Comparison of ENCODE assay signal across 22 mouse cellular contexts in genomic region chr9:65255906-65256600, GRCm38 (mm10). TPM values are rescaled to one million over a fixed set of nuclear protein-coding genes. Genes with fewer than 3 reads are reported as not detected.
DNase-seq lines count a peak whose midpoint lies in the region; ATAC-seq and TF ChIP-seq lines count a peak whose summit lies in the region.
"Had no signal": no experiment of that assay in that cellular context is flagged by ENCODE, and none has a peak within 500 bp of the region (broad histone marks: within the 10 kb centered on the region; RNA-seq: fewer than 3 reads in every experiment).

No protein-coding gene starts in this region.

- H3K4me2 ChIP-seq in limb, embryonic 15.5 days, result no peak overlapping the region
- H3K4me2 ChIP-seq: hindbrain, embryonic 14.5 days; liver, embryonic 15.5 days; lung, embryonic 15.5 days; midbrain, embryonic 15.5 days had no signal

- TF ChIP-seq CTCF in ES-Bruce4 (IDR thresholded peaks at IDR 0.05; ENCODE audit: low read depth, low read length), result no peak

- peak; percentile 26 for DNase-seq in gastrocnemius, postnatal 25 days
- no peak for DNase-seq in gastrocnemius, postnatal 10 days
- no peak for DNase-seq in limb, embryonic 10.5 days (ENCODE audit: low spot score)
- DNase-seq in ZHBTc4 (ENCODE audit: low read depth, low spot score) (peak; percentile 46), liver (no peak)
- DNase-seq: cerebellum, adult 11 months; cerebellum, adult 9-11 months; forebrain, postnatal 0 days; kidney, adult 18-20 months; kidney, postnatal 4 days; lung, postnatal 36 days had no signal

- TF ChIP-seq POLR2A in ES-Bruce4 (IDR thresholded peaks at IDR 0.05; ENCODE audit: insufficient read depth, low read length), result no peak

- 0 out of 2 replicates have a peak, but pooled peaks have one; percentile 14 for ATAC-seq in limb, embryonic 15.5 days (ENCODE audit: insufficient number of reproducible peaks, low FRiP score, low TSS enrichment, low read depth)
- ATAC-seq: forebrain, postnatal 0 days; inflammation-experienced regulatory T-cells, adult 6 months; midbrain, embryonic 15.5 days had no signal

- H3K27me3 ChIP-seq in limb, embryonic 15.5 days, result no peaks in the 10 kb centered on the region
- no peaks in the 10 kb centered on the region for H3K27me3 ChIP-seq in limb, embryonic 10.5 days (ENCODE audit: low read depth, poor library complexity, severe bottlenecking)
- no peaks in the 10 kb centered on the region for H3K27me3 ChIP-seq in ES-Bruce4 (ENCODE audit: control insufficient read depth, insufficient read depth, low read length, poor library complexity, severe bottlenecking)
- H3K27me3 ChIP-seq: liver, embryonic 15.5 days; lung, embryonic 15.5 days; midbrain, embryonic 15.5 days had no signal

- no peaks in the 10 kb centered on the region for H3K9me3 ChIP-seq in limb, embryonic 15.5 days
- H3K9me3 ChIP-seq in limb, embryonic 10.5 days (replicated peaks), result no peaks in the 10 kb centered on the region
- H3K9me3 ChIP-seq in ES-Bruce4 (replicated peaks; ENCODE audit: control insufficient read depth, insufficient read depth, low read length, poor library complexity, severe bottlenecking), result no peaks in the 10 kb centered on the region
- H3K9me3 ChIP-seq: forebrain, embryonic 10.5 days; liver, embryonic 15.5 days; lung, embryonic 15.5 days; megakaryocyte, embryonic 14.5 days; midbrain, embryonic 15.5 days had no signal

- no peak overlapping the region for H3K4me3 ChIP-seq in limb, embryonic 15.5 days
- H3K4me3 ChIP-seq in limb, embryonic 10.5 days, result no peak overlapping the region
- H3K4me3 ChIP-seq in ES-Bruce4 (ENCODE audit: low read depth, low read length), result no peak overlapping the region
- H3K4me3 ChIP-seq: forebrain, embryonic 10.5 days; heart, adult 2 months; liver, embryonic 15.5 days; lung, embryonic 15.5 days; megakaryocyte, embryonic 14.5 days; midbrain, embryonic 15.5 days had no signal

- WGBS in limb, embryonic 15.5 days, result 66% methylated on average over 11 of the region's 11 CpGs
- 61% methylated on average over 11 of the region's 11 CpGs for WGBS in limb, embryonic 10.5 days

- H3K36me3 ChIP-seq in limb, embryonic 15.5 days, result no peaks in the 10 kb centered on the region
- H3K36me3 ChIP-seq in limb, embryonic 10.5 days, result no peaks in the 10 kb centered on the region
- H3K36me3 ChIP-seq in ES-Bruce4 (ENCODE audit: control insufficient read depth, insufficient read depth, low read length, poor library complexity, severe bottlenecking), result no peaks in the 10 kb centered on the region
- H3K36me3 ChIP-seq: forebrain, embryonic 10.5 days; liver, embryonic 15.5 days; lung, embryonic 15.5 days; midbrain, embryonic 15.5 days had no signal

- no peak overlapping the region for H3K9ac ChIP-seq in limb, embryonic 15.5 days
- H3K9ac ChIP-seq in ES-Bruce4 (ENCODE audit: low read depth, poor library complexity, severe bottlenecking), result peak overlapping the region; percentile 10; the same call in 1 of the 2 replicates
- H3K9ac ChIP-seq: forebrain, postnatal 0 days; hindbrain, embryonic 14.5 days; liver, embryonic 15.5 days; lung, embryonic 15.5 days; midbrain, embryonic 15.5 days had no signal

- TF ChIP-seq EP300 in ES-Bruce4 (IDR thresholded peaks at IDR 0.05; ENCODE audit: insufficient read depth, low read depth, low read length), result no peak

- no peak overlapping the region for H3K27ac ChIP-seq in limb, embryonic 15.5 days
- no peak overlapping the region for H3K27ac ChIP-seq in limb, embryonic 10.5 days
- peak overlapping the region; percentile 45; the same call in 1 of the 2 replicates for H3K27ac ChIP-seq in ES-Bruce4 (ENCODE audit: insufficient read depth, low read length)
- H3K27ac ChIP-seq: forebrain, embryonic 10.5 days; heart, adult 2 months; hindbrain, embryonic 14.5 days; liver, embryonic 15.5 days; lung, embryonic 15.5 days; midbrain, embryonic 15.5 days had no signal

- H3K4me1 ChIP-seq in limb, embryonic 15.5 days, result no peaks in the 10 kb centered on the region
- H3K4me1 ChIP-seq in limb, embryonic 10.5 days, result peaks cover 9% of the 10 kb centered on the region; the same call in 1 of the 2 replicates
- peaks cover 1% of the 10 kb centered on the region for H3K4me1 ChIP-seq in ES-Bruce4 (ENCODE audit: control insufficient read depth, insufficient read depth, low read length)
- H3K4me1 ChIP-seq: liver, embryonic 15.5 days; lung, embryonic 15.5 days; midbrain, embryonic 15.5 days had no signal

RNA-seq across cellular contexts. Expression of gene Cilp, which starts 8.9 kb away (rescaled TPM):
- 100 to 1,000 TPM in 1 of 2 experiments, 10 to 100 TPM in 1; 28.8 to 105 TPM for total RNA-seq in gastrocnemius, postnatal 25 days (2021)
- 100 to 1,000 TPM; 101 to 103 TPM for total RNA-seq in gastrocnemius, postnatal 10 days (2021)
- polyA plus RNA-seq in limb, embryonic 15.5 days (2015; fragmentation: Nextera tagmentation; extraction: Ambion mirVana), result 11.0 and 13.8 TPM in 2 replicates
- polyA plus RNA-seq in limb, embryonic 10.5 days (2016; fragmentation: Nextera tagmentation; extraction: Ambion mirVana), result 0.05 and 0.06 TPM in 2 replicates
- polyA plus RNA-seq in ES-Bruce4 (2011; ENCODE audit: insufficient read depth, insufficient read length, low read depth, missing spikeins), result 0.15 and 0.17 TPM in 2 replicates
- total RNA-seq: left cerebral cortex, postnatal 14 days had no signal
- polyA plus RNA-seq: forebrain, embryonic 10.5 days; inflammation-experienced regulatory T-cells, adult 6 months had no signal

RNA-seq across cellular contexts. Expression of gene Clpx, which starts 38.0 kb away (rescaled TPM):
- total RNA-seq in gastrocnemius, postnatal 25 days (2021), result 10 to 100 TPM; 44.9 to 60.0 TPM
- 10 to 100 TPM; 61.8 to 64.5 TPM for total RNA-seq in gastrocnemius, postnatal 10 days (2021)
- 54.2 and 55.3 TPM in 2 replicates for polyA plus RNA-seq in limb, embryonic 15.5 days (2015; fragmentation: Nextera tagmentation; extraction: Ambion mirVana)
- polyA plus RNA-seq in limb, embryonic 10.5 days (2016; fragmentation: Nextera tagmentation; extraction: Ambion mirVana), result 45.5 and 52.7 TPM in 2 replicates
- 29.6 and 31.5 TPM in 2 replicates for polyA plus RNA-seq in ES-Bruce4 (2011; ENCODE audit: insufficient read depth, insufficient read length, low read depth, missing spikeins)

Comparison
In these comparisons a context has a peak if more than half of its experiments do, and no peak if none do; other contexts are left out.
1. DNase-seq: peak in gastrocnemius, postnatal 25 days (single experiment) and ZHBTc4 (single experiment); none in gastrocnemius, postnatal 10 days (single experiment), limb, embryonic 10.5 days (single experiment) and liver (single experiment).
2. RNA of gene Cilp, which starts 8.9 kb away (polyA plus RNA-seq): 11.0 to 13.8 TPM in limb, embryonic 15.5 days; 0.15 to 0.17 TPM in ES-Bruce4 and 0.05 to 0.06 TPM in limb, embryonic 10.5 days; every median in the first group is over 10 times any median in the second.